Mouse (Mus musculus): ENCODE results near the gene Pigk. TPM values are rescaled to one million over a fixed set of nuclear protein-coding genes. Genes with fewer than 3 reads are reported as not detected.

Pigk gene
- polyA plus RNA-seq, 1 experiment from 2014 or later: 24.2 TPM

DNA sequence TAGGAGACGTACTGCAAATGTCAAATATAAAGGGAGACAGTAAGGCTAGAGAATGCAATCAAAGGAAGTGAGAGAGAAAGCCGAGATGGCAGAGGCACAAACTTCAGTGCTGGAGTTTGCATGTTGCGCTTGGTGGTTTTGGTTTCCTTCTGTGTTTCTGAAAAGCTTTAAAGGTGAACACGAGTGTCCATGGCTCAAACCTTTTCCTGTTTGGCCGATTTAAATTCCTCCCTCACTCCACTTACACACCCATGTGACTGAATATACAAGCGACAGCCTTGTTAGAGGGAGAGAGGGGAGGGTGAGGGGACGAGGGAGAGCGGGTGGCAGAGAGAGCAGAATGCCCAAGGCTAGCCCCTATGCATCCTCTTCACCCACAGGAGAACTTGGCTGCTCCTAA, 302.5 kb downstream of the Pigk start:
- H3K27ac ChIP-seq: no peak overlapping the region
- H3K4me2 ChIP-seq: no peak overlapping the region
- no peak overlapping the region for H3K9ac ChIP-seq
- H3K4me3 ChIP-seq (replicated peaks): no peak overlapping the region
- no peaks in the 10 kb centered on the region for H3K36me3 ChIP-seq
- ATAC-seq (ENCODE audit: low read depth) (no peak), DNase-seq (no peak)
- 43% methylated on average over 8 of the region's 8 CpGs for WGBS (ENCODE audit: insufficient replicate concordance)
- no peaks in the 10 kb centered on the region for H3K4me1 ChIP-seq (replicated peaks)
- no peaks in the 10 kb centered on the region for H3K9me3 ChIP-seq (replicated peaks)
- no peaks in the 10 kb centered on the region for H3K27me3 ChIP-seq

DNA sequence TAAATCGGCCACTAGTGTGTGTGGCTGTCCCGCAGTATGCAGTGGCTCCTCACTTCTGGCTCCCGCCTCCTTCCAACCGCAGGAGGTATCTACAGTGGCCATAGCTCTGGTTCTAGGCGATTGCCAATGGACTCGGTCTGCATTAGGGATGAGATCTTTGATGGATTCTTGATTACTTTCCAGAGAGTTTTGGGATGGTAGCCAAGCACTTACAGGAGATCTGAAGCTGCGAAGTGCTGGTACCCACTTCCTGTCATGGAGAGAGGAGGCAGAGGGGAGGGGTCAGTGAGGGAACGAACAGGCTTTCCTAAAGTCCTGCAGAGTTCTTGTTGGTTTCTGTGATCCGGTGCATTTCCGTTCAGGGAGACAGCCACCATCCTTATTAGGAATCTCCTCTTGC, 304.2 kb downstream of the Pigk start:
- no peaks in the 10 kb centered on the region for H3K9me3 ChIP-seq (replicated peaks)
- 57% methylated on average over 10 of the region's 10 CpGs for WGBS (ENCODE audit: insufficient replicate concordance)
- H3K27me3 ChIP-seq: no peaks in the 10 kb centered on the region
- no peak overlapping the region for H3K4me3 ChIP-seq (replicated peaks)
- no peak overlapping the region for H3K4me2 ChIP-seq
- no peaks in the 10 kb centered on the region for H3K4me1 ChIP-seq (replicated peaks)
- no peak overlapping the region for H3K9ac ChIP-seq
- no peak overlapping the region for H3K27ac ChIP-seq
- no peaks in the 10 kb centered on the region for H3K36me3 ChIP-seq
- ATAC-seq (ENCODE audit: low read depth) (no peak), DNase-seq (no peak)

GRCm38 (mm10) chr3:153024016-153024415, 310.1 kb downstream of the Pigk start:
- DNase-seq: no peak
- Histone ChIP-seq H3K4me3 (replicated peaks) (no peak overlapping the region), H3K9ac (no peak overlapping the region), H3K9me3 (replicated peaks) (no peaks in the 10 kb centered on the region), H3K36me3 (no peaks in the 10 kb centered on the region), H3K4me1 (replicated peaks) (no peaks in the 10 kb centered on the region), H3K4me2 (no peak overlapping the region), H3K27ac (no peak overlapping the region), H3K27me3 (no peaks in the 10 kb centered on the region)
- ATAC-seq (ENCODE audit: low read depth): no peak
- WGBS (ENCODE audit: insufficient replicate concordance): 72% methylated on average over 11 of the region's 11 CpGs

Other genes starting within 250 kb of the Pigk start
- 0.30 and 0.36 TPM in 2 replicates for gene Ak5, start 45.7 kb upstream of the Pigk start, polyA plus RNA-seq (2015; fragmentation: Nextera tagmentation; extraction: Ambion mirVana)